Mouse (Mus musculus): ENCODE data around the gene Relt.

The Relt gene

GRCm38 (mm10) chr7:100862828-100863638, at the start of gene Relt:
Relt (minus strand) TSS chr7:100863446.
- peak; percentile 99 for DNase-seq (ENCODE audit: low read depth)

GRCm38 (mm10) chr7:100911791-100912190, 48.5 kb upstream of the Relt start:
- DNase-seq (ENCODE audit: low read depth), result no peak

GRCm38 (mm10) chr7:100911246-100911770, 48.1 kb upstream of the Relt start:
- DNase-seq (ENCODE audit: low read depth), result no peak

GRCm38 (mm10) chr7:100908567-100908966, 45.3 kb upstream of the Relt start:
- no peak for DNase-seq (ENCODE audit: low read depth)

GRCm38 (mm10) chr7:100908061-100908460, 44.8 kb upstream of the Relt start:
- DNase-seq (ENCODE audit: low read depth), result no peak

- peak; percentile 80 for DNase-seq (ENCODE audit: low read depth)
These were observed 44.0 kb upstream of the Relt start for GRCm38 (mm10) chr7:100907231-100907630.

GRCm38 (mm10) chr7:100906029-100906789, 43.0 kb upstream of the Relt start:
- no peak for DNase-seq (ENCODE audit: low read depth)

GRCm38 (mm10) chr7:100905037-100905436, 41.8 kb upstream of the Relt start:
- no peak for DNase-seq (ENCODE audit: low read depth)

GRCm38 (mm10) chr7:100904612-100905011, 41.4 kb upstream of the Relt start:
- DNase-seq (ENCODE audit: low read depth), result no peak

GRCm38 (mm10) chr7:100902451-100903137, 39.3 kb upstream of the Relt start:
- no peak for DNase-seq (ENCODE audit: low read depth)

- no peak for DNase-seq (ENCODE audit: low read depth)
These were observed 34.6 kb upstream of the Relt start for GRCm38 (mm10) chr7:100897828-100898227.

GRCm38 (mm10) chr7:100894833-100895226, 31.6 kb upstream of the Relt start:
- no peak for DNase-seq (ENCODE audit: low read depth)

GRCm38 (mm10) chr7:100894057-100894832, 31.0 kb upstream of the Relt start:
- no peak for DNase-seq (ENCODE audit: low read depth)

GRCm38 (mm10) chr7:100893249-100894056, 30.2 kb upstream of the Relt start:
- DNase-seq (ENCODE audit: low read depth), result no peak

GRCm38 (mm10) chr7:100886535-100886934, 23.3 kb upstream of the Relt start:
- DNase-seq (ENCODE audit: low read depth), result peak; percentile 60

GRCm38 (mm10) chr7:100884460-100884859, 21.2 kb upstream of the Relt start:
- no peak for DNase-seq (ENCODE audit: low read depth)

- no peak for DNase-seq (ENCODE audit: low read depth)
These were observed 18.7 kb upstream of the Relt start for GRCm38 (mm10) chr7:100881950-100882349.

GRCm38 (mm10) chr7:100881531-100881930, 18.3 kb upstream of the Relt start:
- DNase-seq (ENCODE audit: low read depth), result no peak

- peak; percentile 66 for DNase-seq (ENCODE audit: low read depth)
These were observed 16.3 kb upstream of the Relt start for GRCm38 (mm10) chr7:100879595-100879994.

- no peak for DNase-seq (ENCODE audit: low read depth)
These were observed 13.5 kb upstream of the Relt start for GRCm38 (mm10) chr7:100876771-100877170.

- DNase-seq (ENCODE audit: low read depth), result no peak
These were observed 13.0 kb upstream of the Relt start for GRCm38 (mm10) chr7:100876293-100876692.

All from c-Kit-positive CD71-negative TER-119-negative erythroid progenitor cells, embryonic 14.5 days (primary cell).